Mouse (Mus musculus): Measurements from ENCODE around the gene Mrgpra2b. TPM values are rescaled to one million over a fixed set of nuclear protein-coding genes. Genes with fewer than 3 reads are reported as not detected.
"Not testable (repeated sequence)": the region's sequence is repeated elsewhere in the genome, so short reads cannot be mapped to it uniquely, and the experiment has no call there.

The Mrgpra2b gene
- 4.6 and 5.8 TPM in 2 replicates for total RNA-seq (2017)

DNA sequence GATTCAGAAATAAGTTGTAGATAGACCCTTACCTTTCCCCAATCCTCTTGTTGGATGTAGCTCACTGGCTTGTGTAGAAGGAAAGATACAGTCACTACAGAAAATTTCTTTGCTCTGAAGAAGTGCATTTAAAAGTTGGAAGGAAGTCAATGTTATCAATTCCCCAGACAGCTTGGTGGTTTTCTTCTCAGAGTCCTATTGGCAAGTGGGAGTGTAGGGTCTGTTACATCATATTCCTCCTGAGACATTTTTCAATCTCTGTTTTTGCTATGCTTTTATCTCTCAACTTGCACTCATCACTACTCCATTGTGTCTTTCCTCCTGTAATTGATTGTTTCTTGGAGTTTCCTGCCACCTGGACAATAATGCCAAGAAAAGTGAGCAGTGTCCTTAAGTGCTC lies at the start of gene Mrgpra2b:
TSS of gene Mrgpra2b (minus strand) at position 101 of the 400 bp plus-strand sequence.
- ATAC-seq (replicated peaks; ENCODE audit: low read depth, poor library complexity, severe bottlenecking), result no peak

DNA sequence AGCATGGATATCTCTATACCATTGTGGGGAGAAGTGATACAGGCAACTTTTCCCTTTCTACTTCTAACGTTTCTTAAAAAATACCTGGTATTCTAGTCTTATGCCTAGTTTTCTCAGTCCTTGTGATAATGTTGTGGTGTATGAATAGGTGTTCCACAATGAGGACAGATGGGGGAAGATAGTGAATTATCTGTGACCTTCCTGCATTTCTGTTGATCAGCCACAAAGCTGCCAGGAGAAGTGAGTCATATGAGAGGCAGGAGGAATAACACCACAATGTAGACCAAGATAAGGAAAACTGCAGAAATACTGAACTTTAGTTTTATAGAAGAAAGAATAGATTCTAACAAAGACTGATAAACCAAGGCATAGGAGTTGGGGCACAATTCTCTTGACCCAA lies 12.3 kb downstream of the Mrgpra2b start:
- ATAC-seq (replicated peaks; ENCODE audit: low read depth, poor library complexity, severe bottlenecking), result no peak

DNA sequence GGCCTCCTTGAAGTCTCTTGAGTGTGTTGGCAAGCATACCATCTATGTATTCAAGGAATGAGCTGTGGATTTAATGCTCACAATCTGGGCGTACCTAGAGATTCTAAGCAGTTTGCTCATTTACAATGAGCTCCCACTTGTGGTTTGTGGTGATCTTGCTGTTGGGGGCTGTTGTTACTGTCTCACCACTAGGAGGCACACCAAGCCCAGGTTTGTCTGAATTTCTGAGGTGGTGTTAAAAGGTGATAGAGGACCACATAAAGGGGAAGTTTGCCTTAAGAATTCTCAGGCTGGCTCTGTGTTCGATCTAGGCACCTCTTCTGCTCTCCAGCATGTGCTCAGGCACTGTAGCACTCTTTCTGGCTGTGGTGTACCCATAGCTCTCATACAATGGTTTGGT lies 13.6 kb downstream of the Mrgpra2b start:
- peak; percentile 94 for ATAC-seq (replicated peaks; ENCODE audit: low read depth, poor library complexity, severe bottlenecking)

DNA sequence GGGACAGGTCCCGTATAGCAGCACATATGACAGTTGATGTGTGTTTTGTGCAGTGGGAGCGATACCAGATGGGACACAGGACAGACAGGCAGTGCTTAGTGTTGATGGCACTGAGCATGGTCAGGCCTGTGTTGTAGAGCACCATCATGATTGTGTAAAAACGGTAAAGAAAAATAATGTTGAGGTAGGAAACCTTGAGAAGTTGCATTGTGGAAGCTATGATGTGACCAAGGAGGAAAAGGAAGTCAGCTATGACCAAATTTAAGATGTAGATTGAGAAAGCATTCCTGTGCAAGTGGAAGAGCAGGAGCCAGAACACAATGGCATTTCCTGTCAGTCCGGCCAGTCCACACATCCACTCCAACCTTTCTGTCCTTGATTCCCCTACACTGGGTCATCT lies 25.7 kb downstream of the Mrgpra2b start:
- ATAC-seq (replicated peaks; ENCODE audit: low read depth, poor library complexity, severe bottlenecking), result no peak

DNA sequence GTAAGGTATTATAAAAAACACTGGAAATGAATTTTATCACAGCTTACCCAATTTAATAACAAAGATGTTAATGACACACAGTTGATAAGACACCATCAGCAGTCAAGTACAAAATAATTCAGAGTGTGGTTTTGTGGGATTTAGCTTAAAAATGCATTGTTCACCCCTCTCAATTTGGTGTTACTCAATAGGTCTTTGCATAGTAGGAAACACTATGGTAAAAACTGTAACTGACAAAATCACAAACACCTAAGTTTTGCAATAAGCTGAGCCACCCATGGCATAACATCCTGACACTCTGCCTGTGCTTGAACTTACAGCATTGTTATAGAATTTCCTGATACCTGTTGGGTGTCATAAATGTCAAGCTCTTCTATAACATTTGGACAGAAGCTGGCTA lies 37.4 kb downstream of the Mrgpra2b start:
- 0 out of 2 replicates have a peak, but pooled peaks have one; percentile 22 for ATAC-seq (replicated peaks; ENCODE audit: low read depth, poor library complexity, severe bottlenecking)

DNA sequence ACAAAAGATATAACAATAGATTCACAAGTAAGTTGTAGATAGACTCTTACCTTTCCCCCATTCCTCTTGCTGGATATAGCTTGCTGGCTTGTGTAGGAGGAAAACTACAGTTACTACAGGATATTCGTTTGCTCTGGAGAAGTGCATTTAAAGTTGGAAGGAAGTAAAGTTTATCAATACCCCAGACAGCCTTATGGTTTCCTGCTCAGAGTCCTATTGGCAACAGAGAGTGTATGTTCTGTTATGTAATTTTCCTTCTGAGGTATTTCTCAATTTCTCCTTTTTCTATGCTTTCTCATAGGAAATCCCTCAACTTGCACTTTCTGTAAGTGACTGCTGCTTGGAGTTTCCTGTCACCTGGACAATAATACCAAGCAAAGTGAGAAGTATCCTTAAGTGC lies 39.2 kb downstream of the Mrgpra2b start:
- ATAC-seq (replicated peaks; ENCODE audit: low read depth, poor library complexity, severe bottlenecking), result peak; percentile 87

DNA sequence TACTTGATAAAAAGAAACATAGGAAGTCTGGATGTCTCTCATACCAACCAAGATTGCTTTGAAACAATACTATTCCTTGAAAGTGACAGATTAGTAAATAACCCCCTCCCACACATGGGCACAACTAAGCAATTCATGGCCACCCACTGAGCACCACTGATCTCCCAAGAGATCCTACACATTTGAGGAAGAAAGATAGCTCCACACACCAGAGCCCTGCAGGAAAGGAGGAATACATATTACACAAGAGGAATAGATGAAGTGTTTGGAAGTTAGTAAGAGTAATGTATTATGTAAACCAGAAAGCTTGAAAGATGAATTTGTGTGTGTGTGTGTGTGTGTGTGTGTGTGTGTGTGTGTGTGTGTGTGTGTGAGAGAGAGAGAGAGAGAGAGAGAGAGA lies 45.5 kb downstream of the Mrgpra2b start:
- ATAC-seq (replicated peaks; ENCODE audit: low read depth, poor library complexity, severe bottlenecking), result not testable (repeated sequence)

DNA sequence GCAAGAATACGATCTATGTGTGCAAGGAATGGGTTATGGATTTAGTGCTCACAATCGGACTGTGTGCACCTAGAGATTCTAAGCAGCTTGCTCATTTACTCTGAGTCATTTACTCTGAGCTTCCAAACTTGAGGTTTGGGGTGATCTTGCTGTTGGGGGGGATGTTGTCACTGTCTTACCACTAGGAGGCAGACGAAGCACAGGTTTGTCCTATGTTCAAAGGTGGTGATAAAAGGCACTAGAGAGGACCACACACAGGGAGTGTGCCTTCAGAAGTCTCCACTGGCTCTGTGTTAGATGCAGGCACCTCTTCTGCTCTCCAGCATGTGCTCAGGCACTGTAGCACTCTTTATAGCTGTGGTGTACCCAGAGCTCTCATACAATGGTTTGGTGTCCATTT lies 54.8 kb downstream of the Mrgpra2b start:
- 0 out of 2 replicates have a peak, but pooled peaks have one; percentile 39 for ATAC-seq (replicated peaks; ENCODE audit: low read depth, poor library complexity, severe bottlenecking)

DNA sequence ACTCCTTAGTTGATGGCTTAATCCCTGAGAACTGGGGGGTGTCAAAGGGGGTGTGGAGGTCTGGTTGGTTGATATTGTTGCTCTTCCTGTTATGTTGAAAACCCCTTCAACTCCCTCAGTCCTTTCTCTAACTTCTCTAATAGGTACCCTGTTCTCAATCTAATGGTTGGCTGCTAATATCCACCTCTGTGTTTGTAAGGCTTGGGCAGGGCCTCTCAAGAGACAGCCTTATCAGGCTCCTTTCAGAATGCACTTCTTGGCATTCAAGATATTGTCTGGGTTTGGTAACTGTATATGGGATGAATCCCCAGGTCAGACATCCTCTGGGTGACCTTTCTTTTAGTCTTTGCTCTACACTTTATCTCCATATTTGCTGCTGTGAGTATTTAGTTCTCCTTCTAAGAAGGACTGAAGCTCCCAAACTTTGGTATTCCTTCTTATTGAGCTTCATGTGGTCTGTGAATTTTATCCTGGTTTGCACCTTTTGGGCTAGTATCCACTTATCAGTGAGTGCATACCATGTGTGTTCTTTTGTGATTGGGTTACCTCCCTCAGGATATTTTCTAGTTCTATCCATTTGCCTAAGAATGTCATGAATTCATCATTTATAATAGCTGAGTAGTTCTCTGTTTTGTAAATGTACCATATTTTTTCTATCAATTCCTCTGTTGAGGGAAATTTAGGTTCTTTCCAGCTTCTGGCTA lies 63.2 kb downstream of the Mrgpra2b start:
- ATAC-seq (replicated peaks; ENCODE audit: low read depth, poor library complexity, severe bottlenecking), result not testable (repeated sequence)

DNA sequence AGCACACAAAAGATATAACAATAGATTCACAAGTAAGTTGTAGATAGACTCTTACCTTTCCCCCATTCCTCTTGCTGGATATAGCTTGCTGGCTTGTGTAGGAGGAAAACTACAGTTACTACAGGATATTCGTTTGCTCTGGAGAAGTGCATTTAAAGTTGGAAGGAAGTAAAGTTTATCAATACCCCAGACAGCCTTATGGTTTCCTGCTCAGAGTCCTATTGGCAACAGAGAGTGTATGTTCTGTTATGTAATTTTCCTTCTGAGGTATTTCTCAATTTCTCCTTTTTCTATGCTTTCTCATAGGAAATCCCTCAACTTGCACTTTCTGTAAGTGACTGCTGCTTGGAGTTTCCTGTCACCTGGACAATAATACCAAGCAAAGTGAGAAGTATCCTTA lies 76.6 kb downstream of the Mrgpra2b start, which contains the start of gene Mrgpra2a:
TSS of gene Mrgpra2a (minus strand) at position 125 of the 400 bp plus-strand sequence.
- ATAC-seq (replicated peaks; ENCODE audit: low read depth, poor library complexity, severe bottlenecking), result peak; percentile 88

DNA sequence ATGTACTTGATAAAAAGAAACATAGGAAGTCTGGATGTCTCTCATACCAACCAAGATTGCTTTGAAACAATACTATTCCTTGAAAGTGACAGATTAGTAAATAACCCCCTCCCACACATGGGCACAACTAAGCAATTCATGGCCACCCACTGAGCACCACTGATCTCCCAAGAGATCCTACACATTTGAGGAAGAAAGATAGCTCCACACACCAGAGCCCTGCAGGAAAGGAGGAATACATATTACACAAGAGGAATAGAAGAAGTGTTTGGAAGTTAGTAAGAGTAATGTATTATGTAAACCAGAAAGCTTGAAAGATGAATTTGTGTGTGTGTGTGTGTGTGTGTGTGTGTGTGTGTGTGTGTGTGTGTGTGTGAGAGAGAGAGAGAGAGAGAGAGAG lies 82.9 kb downstream of the Mrgpra2b start:
- ATAC-seq (replicated peaks; ENCODE audit: low read depth, poor library complexity, severe bottlenecking), result not testable (repeated sequence)

DNA sequence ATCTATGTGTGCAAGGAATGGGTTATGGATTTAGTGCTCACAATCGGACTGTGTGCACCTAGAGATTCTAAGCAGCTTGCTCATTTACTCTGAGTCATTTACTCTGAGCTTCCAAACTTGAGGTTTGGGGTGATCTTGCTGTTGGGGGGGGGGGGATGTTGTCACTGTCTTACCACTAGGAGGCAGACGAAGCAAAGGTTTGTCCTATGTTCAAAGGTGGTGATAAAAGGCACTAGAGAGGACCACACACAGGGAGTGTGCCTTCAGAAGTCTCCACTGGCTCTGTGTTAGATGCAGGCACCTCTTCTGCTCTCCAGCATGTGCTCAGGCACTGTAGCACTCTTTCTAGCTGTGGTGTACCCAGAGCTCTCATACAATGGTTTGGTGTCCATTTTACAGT lies 92.2 kb downstream of the Mrgpra2b start:
- ATAC-seq (replicated peaks; ENCODE audit: low read depth, poor library complexity, severe bottlenecking), result peak; percentile 66; the same call in 1 of the 2 replicates

DNA sequence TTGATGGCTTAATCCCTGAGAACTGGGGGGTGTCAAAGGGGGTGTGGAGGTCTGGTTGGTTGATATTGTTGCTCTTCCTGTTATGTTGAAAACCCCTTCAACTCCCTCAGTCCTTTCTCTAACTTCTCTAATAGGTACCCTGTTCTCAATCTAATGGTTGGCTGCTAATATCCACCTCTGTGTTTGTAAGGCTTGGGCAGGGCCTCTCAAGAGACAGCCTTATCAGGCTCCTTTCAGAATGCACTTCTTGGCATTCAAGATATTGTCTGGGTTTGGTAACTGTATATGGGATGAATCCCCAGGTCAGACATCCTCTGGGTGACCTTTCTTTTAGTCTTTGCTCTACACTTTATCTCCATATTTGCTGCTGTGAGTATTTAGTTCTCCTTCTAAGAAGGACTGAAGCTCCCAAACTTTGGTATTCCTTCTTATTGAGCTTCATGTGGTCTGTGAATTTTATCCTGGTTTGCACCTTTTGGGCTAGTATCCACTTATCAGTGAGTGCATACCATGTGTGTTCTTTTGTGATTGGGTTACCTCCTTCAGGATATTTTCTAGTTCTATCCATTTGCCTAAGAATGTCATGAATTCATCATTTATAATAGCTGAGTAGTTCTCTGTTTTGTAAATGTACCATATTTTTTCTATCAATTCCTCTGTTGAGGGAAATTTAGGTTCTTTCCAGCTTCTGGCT lies 100.7 kb downstream of the Mrgpra2b start:
- ATAC-seq (replicated peaks; ENCODE audit: low read depth, poor library complexity, severe bottlenecking), result not testable (repeated sequence)

Other genes with a start within 250 kb of the Mrgpra2b start
- not detected in 2 replicates for gene Mrgpra1, start 174.6 kb downstream of the Mrgpra2b start, total RNA-seq (2017)
- gene Mrgpra2a, start 76.7 kb downstream of the Mrgpra2b start, total RNA-seq (2017), result not detected in 2 replicates
- gene Mrgpra3, start 72.5 kb upstream of the Mrgpra2b start, total RNA-seq (2017), result not detected in 2 replicates

All from common myeloid progenitor, adult 5-6 weeks (primary cell).